Mouse (Mus musculus): ENCODE results near the gene Fap. TPM values are rescaled to one million over a fixed set of nuclear protein-coding genes. Genes with fewer than 3 reads are reported as not detected.

The Fap gene
- polyA plus RNA-seq, 1 experiment from 2014 or later: 3.6 TPM

DNA sequence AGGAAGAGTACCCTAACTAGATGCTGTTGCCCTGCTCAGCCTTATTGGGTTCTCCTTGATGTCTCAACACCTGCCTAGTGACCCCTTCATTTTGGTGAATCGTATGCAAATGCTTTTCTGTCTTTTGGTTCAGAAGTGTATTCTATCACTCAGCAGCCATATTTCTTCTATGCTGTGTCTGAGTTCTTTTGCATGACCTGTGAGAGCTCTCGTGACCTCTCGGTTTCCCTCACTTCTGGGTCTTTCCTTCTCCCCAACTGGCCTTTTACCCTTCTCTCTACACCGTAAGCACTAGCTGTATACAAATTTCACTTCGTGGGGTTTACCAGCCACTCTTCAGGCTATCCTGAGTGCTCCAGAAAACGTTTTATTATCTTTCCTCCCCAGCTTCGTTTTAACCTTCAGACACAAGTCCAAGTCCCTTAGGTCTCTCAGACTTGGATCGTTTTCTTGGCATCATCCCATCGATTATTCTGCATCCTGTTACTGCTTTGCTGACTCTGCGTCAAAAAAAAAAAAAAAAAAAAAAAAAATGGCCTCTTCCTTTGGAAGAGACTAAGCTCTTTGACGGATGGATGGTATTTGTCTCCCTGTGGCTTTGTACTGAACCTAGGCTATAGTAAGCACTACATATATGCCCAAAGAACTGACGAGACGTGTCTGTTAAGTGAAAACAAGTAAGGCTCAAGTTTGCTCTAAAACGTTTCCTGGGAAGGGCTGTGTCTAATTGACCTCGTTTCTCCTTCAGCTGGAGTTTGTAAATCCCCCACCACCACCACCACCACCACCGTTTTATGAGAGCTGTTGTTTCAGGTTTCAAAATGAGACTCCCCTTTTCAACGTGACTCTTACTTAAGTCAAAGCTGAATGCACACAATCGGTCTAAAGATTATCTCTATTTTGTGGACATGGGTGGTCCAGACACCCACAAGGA lies 114.4 kb downstream of the Fap start:
- no peaks in the 10 kb centered on the region for H3K27me3 ChIP-seq (ENCODE audit: control insufficient read depth, insufficient read depth, low read depth, low read length)
- H3K36me3 ChIP-seq (ENCODE audit: control insufficient read depth, insufficient read depth, low read length): no peaks in the 10 kb centered on the region
- no peaks in the 10 kb centered on the region for H3K9me3 ChIP-seq (ENCODE audit: control insufficient read depth, low read length)
- H3K4me1 ChIP-seq (replicated peaks; ENCODE audit: control insufficient read depth, insufficient read depth, low read length): no peaks in the 10 kb centered on the region
- ATAC-seq (ENCODE audit: low read depth): no peak
- H3K4me3 ChIP-seq (ENCODE audit: low read length): no peak overlapping the region
- no peak overlapping the region for H3K4me2 ChIP-seq (ENCODE audit: low read depth, low read length)
- no peak overlapping the region for H3K9ac ChIP-seq (ENCODE audit: low read length)
- WGBS: 52% methylated on average over 18 of the region's 18 CpGs
- no peak overlapping the region for H3K27ac ChIP-seq (ENCODE audit: low read length)

DNA sequence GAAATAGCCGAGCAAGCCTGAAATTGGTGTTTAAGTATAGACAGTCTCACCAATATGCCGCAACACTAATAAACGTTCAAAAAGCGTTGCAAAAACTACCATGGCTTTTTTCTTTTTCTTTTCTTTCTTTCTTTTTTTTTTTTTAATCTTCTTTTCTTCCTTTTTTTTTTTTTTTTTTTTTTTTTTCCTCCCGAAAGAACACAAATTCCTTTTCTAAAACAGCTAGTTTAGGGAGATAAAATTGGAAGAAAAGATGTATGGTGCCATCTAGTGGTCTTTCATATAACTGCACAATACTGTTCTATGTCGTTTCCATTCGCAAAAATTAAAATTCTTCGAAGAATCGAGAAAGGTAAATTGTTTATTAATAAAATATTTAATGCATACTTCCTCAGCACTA lies 115.8 kb downstream of the Fap start:
- Histone ChIP-seq H3K36me3 (ENCODE audit: control insufficient read depth, insufficient read depth, low read length) (no peaks in the 10 kb centered on the region), H3K4me1 (replicated peaks; ENCODE audit: control insufficient read depth, insufficient read depth, low read length) (no peaks in the 10 kb centered on the region), H3K9ac (ENCODE audit: low read length) (no peak overlapping the region), H3K4me3 (ENCODE audit: low read length) (no peak overlapping the region), H3K9me3 (ENCODE audit: control insufficient read depth, low read length) (no peaks in the 10 kb centered on the region), H3K27ac (ENCODE audit: low read length) (no peak overlapping the region), H3K4me2 (ENCODE audit: low read depth, low read length) (no peak overlapping the region), H3K27me3 (ENCODE audit: control insufficient read depth, insufficient read depth, low read depth, low read length) (no peaks in the 10 kb centered on the region)
- no peak for ATAC-seq (ENCODE audit: low read depth)
- WGBS: 34% methylated on average over 9 of the region's 9 CpGs

DNA sequence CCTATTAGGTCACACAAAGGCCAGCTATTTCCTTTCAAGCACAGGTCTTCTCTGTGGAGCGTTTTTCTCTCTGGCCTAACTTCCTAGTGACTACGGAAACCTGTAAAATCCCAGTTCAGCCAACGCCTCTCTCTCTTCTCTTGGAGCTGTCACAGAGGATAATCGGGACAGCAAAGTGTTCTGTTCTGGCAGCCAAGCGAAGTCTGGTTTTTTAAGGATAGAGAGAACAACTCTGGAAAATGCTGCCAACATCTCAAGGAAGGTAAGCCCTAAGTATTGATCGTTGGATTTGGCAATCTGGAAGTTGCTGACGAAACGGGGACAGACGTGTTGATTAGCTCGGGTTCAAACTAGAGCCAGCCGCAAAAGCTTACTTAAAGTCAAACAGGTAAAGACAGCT lies 118.9 kb downstream of the Fap start:
- Histone ChIP-seq H3K4me2 (ENCODE audit: low read depth, low read length) (no peak overlapping the region), H3K27ac (ENCODE audit: low read length) (no peak overlapping the region), H3K36me3 (ENCODE audit: control insufficient read depth, insufficient read depth, low read length) (no peaks in the 10 kb centered on the region), H3K9ac (ENCODE audit: low read length) (no peak overlapping the region), H3K4me3 (ENCODE audit: low read length) (no peak overlapping the region), H3K9me3 (ENCODE audit: control insufficient read depth, low read length) (no peaks in the 10 kb centered on the region), H3K27me3 (ENCODE audit: control insufficient read depth, insufficient read depth, low read depth, low read length) (no peaks in the 10 kb centered on the region), H3K4me1 (replicated peaks; ENCODE audit: control insufficient read depth, insufficient read depth, low read length) (no peaks in the 10 kb centered on the region)
- WGBS: 81% methylated on average over 11 of the region's 11 CpGs
- no peak for ATAC-seq (ENCODE audit: low read depth)

DNA sequence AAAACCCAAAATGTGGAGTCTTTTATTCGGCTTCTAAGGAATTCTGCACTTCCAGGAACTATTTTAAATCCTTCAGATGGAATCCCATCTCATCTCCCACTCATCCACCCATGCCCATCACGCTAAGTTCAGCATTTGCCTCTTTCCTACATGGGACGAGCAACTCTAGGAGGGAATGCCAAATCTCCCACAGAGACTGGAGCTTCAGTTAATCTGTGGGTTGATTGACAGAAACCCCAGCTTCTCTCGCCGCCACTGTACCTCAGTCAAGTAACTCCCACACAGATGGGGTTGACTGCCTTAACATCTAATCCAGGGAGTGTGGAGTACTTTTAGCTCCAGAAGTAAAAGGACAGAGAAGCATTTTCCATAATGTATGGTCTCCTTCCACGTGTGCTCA lies 119.8 kb downstream of the Fap start:
- Histone ChIP-seq H3K4me1 (replicated peaks; ENCODE audit: control insufficient read depth, insufficient read depth, low read length) (no peaks in the 10 kb centered on the region), H3K27ac (ENCODE audit: low read length) (no peak overlapping the region), H3K9ac (ENCODE audit: low read length) (no peak overlapping the region), H3K4me2 (ENCODE audit: low read depth, low read length) (no peak overlapping the region), H3K9me3 (ENCODE audit: control insufficient read depth, low read length) (no peaks in the 10 kb centered on the region), H3K4me3 (ENCODE audit: low read length) (no peak overlapping the region), H3K27me3 (ENCODE audit: control insufficient read depth, insufficient read depth, low read depth, low read length) (no peaks in the 10 kb centered on the region), H3K36me3 (ENCODE audit: control insufficient read depth, insufficient read depth, low read length) (no peaks in the 10 kb centered on the region)
- ATAC-seq (ENCODE audit: low read depth): no peak
- 82% methylated on average over 6 of the region's 6 CpGs for WGBS

Other genes starting within 250 kb of the Fap start
- 32.4 and 38.1 TPM in 2 replicates for gene Dpp4, start 161.8 kb downstream of the Fap start, polyA plus RNA-seq (2015; fragmentation: Nextera tagmentation; extraction: Ambion mirVana)
- not detected in 2 replicates for gene Gcg, start 90.4 kb downstream of the Fap start, polyA plus RNA-seq (2015; fragmentation: Nextera tagmentation; extraction: Ambion mirVana)
- gene Ifih1, start 72.2 kb upstream of the Fap start, polyA plus RNA-seq (2015; fragmentation: Nextera tagmentation; extraction: Ambion mirVana): 2.8 and 3.3 TPM in 2 replicates
- 5.2 and 5.8 TPM in 2 replicates for gene Gca, start 90.2 kb upstream of the Fap start, polyA plus RNA-seq (2015; fragmentation: Nextera tagmentation; extraction: Ambion mirVana)